Mouse (Mus musculus) kidney, embryonic 16.5 days (tissue): Measurements from ENCODE around the gene Nptx1. TPM values are rescaled to one million over a fixed set of nuclear protein-coding genes. Genes with fewer than 3 reads are reported as not detected.

ENCODE experiments used
- ATAC-seq: fragments of 200-750 bp; cut with Nextera tagmentation; 2 replicates; pipeline ENCODE4 v1.8.0; 2017; ENCODE audit warnings: moderate TSS enrichment; ENCODE audit not compliant: low FRiP score, low TSS enrichment
- H3K27ac ChIP-seq: fragments of 300-500 bp; sonication (generic); 2 replicates; pipeline ENCODE4 v1.5.1; 2014; ENCODE audit warnings: low read length
- H3K27me3 ChIP-seq: fragments of 300-500 bp; sonication (generic); 2 replicates; pipeline ENCODE4 v1.6.1; 2014; ENCODE audit warnings: low read length, control low read depth, mixed read lengths; ENCODE audit not compliant: insufficient read depth
- H3K36me3 ChIP-seq: fragments of 300-500 bp; sonication (generic); 2 replicates; pipeline ENCODE4 v1.6.1; 2014; ENCODE audit warnings: low read length, control low read depth, mixed read lengths; ENCODE audit not compliant: insufficient read depth
- H3K4me1 ChIP-seq: fragments of 300-500 bp; sonication (generic); 2 replicates; pipeline ENCODE4 v1.6.1; 2014; ENCODE audit warnings: low read length, control low read depth, mixed read lengths; ENCODE audit not compliant: insufficient read depth
- H3K4me2 ChIP-seq: fragments of 300-500 bp; sonication (generic); replicated peaks from 2 replicates; pipeline ENCODE4 v1.6.1; 2014; ENCODE audit warnings: low read depth, low read length
- H3K4me3 ChIP-seq: fragments of 300-500 bp; sonication (generic); 2 replicates; pipeline ENCODE4 v1.5.1; 2014; ENCODE audit warnings: mild to moderate bottlenecking, low read length
- H3K9ac ChIP-seq: fragments of 300-500 bp; sonication (generic); replicated peaks from 2 replicates; pipeline ENCODE4 v1.6.1; 2014; ENCODE audit warnings: low read length
- H3K9me3 ChIP-seq: fragments of 300-500 bp; sonication (generic); 2 replicates; pipeline ENCODE4 v1.6.1; 2016; ENCODE audit warnings: low read length, control low read depth
- WGBS: fragments of 180-500 bp; shearing (Covaris S2); extraction: QIAGEN DNeasy Blood & Tissue Kit; methylation state at CpG from one replicate; pipeline ENCODE4 v1.1.7; 2014; 5-methylcytosine and 5-hydroxymethylcytosine counted together
- polyA plus RNA-seq: library from polyadenylated mRNA; unstranded; fragments of >200 nt; fragmentation: Nextera tagmentation; extraction: Ambion mirVana; gene quantifications from 2 replicates; pipeline ENCODE4 v1.2.1, GENCODE M21; 2015

Nptx1 gene
- polyA plus RNA-seq, 1 experiment from 2014 or later, result 0.54 TPM

DNA sequence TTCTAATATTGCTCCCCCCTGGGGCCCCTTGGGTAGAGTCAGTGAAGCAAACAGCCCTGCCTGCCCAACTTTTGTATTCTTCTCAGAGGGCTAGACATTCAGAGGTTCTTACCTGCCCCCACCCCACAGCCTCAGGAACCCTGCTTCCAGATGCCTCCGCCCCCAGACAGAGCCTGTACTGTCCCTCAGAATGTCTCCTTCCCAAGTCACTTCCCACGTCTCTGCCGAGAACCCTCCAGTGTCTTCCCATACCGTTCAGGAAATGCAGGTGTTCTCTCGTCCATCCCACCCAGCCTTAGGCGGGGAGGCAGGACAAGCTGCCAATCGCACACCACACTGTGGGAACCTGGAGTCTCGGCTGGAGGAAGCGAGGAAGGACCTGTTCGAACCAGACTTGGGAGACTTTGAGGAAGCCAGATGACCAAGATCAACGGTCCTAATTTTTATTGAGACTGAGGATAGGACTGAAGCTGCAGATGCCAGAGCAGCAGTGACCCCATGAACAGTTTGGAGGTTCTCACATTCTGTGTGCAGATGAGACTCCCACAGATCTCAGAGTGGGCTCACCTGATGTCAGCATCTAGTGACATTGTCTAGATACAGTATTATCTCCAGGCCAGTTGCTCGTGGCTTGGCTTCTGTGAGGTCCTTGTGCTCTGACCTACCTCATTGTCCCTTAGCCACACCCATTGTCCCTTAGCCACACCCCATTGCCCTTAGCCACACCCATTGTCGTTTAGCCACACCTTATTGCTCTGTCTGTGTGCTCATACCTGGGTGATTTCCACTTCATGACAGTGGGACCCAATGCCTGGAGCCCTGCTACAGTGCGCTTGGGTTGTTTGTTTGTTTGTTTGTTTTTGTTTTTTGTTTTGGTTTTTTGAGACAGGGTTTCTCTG is 21.2 kb downstream of the Nptx1 start:
- no peak overlapping the region for H3K9ac ChIP-seq
- H3K4me3 ChIP-seq, result no peak overlapping the region
- H3K36me3 ChIP-seq, result no peaks in the 10 kb centered on the region
- H3K4me2 ChIP-seq, result no peak overlapping the region
- no peaks in the 10 kb centered on the region for H3K27me3 ChIP-seq
- no peaks in the 10 kb centered on the region for H3K4me1 ChIP-seq
- H3K9me3 ChIP-seq, result no peaks in the 10 kb centered on the region; the same call in 1 of the 2 replicates
- no peak overlapping the region for H3K27ac ChIP-seq
- ATAC-seq, result no peak
- WGBS, result 81% methylated on average over 14 of the region's 14 CpGs

DNA sequence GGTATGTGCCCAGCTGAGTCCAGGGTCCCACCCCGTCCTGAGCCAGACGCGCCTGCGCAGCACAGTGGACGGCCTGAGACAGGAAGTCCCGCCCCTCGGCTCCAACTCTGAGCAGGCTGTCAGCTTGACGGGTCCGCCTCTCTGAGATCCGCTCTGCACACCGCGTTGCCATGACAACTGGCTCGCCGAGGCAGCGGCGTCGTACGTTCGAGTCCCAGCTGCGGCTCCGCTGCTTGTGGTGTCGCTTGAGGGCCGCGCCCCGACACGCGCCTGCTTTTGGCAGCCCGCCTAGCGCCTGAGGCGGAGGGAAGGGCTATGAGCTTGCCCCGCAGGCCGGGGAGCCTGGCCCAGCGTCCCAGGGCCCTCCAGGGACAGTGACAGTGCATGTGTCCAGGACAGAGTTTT is 23.0 kb downstream of the Nptx1 start:
- H3K36me3 ChIP-seq, result no peaks in the 10 kb centered on the region
- peak; percentile 98 for ATAC-seq
- no peaks in the 10 kb centered on the region for H3K27me3 ChIP-seq
- no peak overlapping the region for H3K27ac ChIP-seq
- H3K4me1 ChIP-seq, result no peaks in the 10 kb centered on the region
- H3K9ac ChIP-seq, result peak overlapping the region; percentile 66
- H3K4me2 ChIP-seq, result peak overlapping the region; percentile 63
- H3K9me3 ChIP-seq, result no peaks in the 10 kb centered on the region; the same call in 1 of the 2 replicates
- 3% methylated on average over 33 of the region's 33 CpGs for WGBS
- H3K4me3 ChIP-seq, result peak overlapping the region; percentile 52

DNA sequence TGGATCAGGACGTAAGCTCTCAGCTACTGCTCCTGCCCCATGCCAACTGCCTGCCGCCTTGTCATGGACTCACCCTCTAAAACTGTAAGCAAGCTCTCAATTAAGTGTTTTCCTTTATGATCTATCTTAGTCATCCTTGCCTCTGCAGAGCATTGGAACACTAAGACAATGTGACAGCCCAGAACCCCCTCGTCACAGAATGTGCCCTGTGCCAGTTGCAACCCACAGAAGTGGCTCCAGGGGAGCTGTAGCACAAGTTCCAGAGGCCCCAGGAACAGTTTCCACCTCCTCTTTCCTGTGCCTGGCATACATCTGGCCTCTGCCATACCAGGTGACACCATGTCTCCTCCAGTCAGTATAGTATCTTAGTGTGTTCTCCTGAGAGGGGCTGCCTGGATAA is 24.2 kb downstream of the Nptx1 start:
- no peak for ATAC-seq
- no peak overlapping the region for H3K9ac ChIP-seq
- no peak overlapping the region for H3K4me3 ChIP-seq
- no peaks in the 10 kb centered on the region; the same call in 1 of the 2 replicates for H3K9me3 ChIP-seq
- 89% methylated on average over 3 of the region's 3 CpGs for WGBS
- no peaks in the 10 kb centered on the region for H3K4me1 ChIP-seq
- H3K36me3 ChIP-seq, result no peaks in the 10 kb centered on the region
- no peak overlapping the region for H3K4me2 ChIP-seq
- no peak overlapping the region for H3K27ac ChIP-seq
- H3K27me3 ChIP-seq, result no peaks in the 10 kb centered on the region

DNA sequence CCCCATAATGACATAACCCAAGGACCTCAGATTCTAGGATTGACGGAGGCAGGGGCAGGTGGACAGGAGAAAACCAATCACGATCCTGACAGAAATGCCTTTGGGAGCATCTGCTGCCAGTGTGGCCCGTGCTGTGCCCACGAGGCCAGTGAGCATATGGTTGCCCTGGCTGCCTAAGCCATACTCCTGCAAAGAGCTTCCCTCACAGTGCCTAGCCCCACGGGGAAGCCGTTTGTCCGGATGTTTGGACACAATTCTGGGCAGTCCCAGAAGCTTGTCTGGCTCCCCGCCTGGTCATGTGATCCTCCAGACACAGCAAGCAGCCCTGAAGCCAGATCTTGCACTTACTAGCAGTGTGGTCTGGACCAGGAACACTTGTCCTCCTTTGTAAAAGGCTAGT is 24.8 kb downstream of the Nptx1 start:
- Histone ChIP-seq H3K27me3 (no peaks in the 10 kb centered on the region), H3K4me2 (no peak overlapping the region), H3K27ac (no peak overlapping the region), H3K4me3 (no peak overlapping the region), H3K4me1 (no peaks in the 10 kb centered on the region), H3K9me3 (no peaks in the 10 kb centered on the region; the same call in 1 of the 2 replicates), H3K36me3 (no peaks in the 10 kb centered on the region), H3K9ac (no peak overlapping the region)
- ATAC-seq, result no peak
- WGBS, result 78% methylated on average over 8 of the region's 8 CpGs

DNA sequence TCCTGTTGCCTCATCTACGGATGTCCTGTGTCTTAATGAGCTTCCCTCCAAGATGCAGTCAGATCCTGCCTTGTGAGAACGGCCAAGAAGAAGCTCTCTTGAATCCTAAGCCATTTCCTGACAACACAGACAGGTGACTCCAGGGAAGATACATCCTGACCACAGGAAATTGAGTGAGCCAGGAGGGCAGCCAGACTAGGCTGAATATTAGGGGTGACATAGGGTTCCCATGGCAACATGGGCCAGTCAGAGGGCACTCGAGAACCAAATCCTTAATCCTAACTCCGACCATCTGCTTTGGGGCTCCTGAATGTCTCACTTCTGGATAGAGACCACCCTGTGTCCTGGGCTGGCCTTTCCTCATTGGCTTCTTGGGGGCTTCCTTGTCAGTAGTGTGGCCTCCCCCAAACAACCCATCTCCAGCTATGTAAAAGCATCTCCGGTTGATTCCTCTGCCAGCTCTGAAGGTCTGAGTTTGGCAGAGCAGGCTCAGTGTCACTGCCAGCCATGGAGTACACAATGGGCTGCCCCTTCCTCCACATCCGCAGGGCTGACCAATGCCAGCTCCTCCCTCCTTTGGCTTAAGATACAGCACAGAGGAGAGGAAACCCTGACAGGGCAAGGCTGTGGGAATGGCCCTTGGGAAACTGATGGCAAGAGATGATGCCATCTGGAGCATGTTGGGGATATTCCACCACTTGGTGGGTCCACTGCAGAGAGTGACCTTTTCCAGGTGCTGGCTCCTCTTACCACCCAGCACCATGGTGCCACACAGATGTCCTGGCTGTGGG is 25.4 kb downstream of the Nptx1 start:
- 89% methylated on average over 6 of the region's 6 CpGs for WGBS

DNA sequence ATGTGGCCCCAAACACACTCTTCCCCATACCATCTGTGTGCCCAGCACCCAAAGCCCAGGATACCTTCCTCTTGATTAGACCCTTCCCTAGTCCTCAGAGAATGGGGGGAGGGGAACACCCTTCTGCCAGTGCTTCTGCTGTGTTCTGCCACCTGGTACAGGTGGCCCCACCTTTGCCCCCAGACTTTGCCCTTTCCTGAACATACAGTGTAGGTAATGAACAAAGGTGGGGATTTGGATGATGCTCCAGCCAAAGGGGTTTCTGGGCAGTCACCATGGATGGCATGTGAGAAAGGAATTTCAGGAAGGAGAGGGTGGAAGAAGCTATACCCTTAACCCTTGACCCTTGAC is 26.9 kb downstream of the Nptx1 start:
- ATAC-seq, result no peak
- Histone ChIP-seq H3K27ac (no peak overlapping the region), H3K9ac (no peak overlapping the region), H3K4me3 (no peak overlapping the region), H3K36me3 (no peaks in the 10 kb centered on the region), H3K4me1 (no peaks in the 10 kb centered on the region), H3K9me3 (no peaks in the 10 kb centered on the region; the same call in 1 of the 2 replicates), H3K4me2 (no peak overlapping the region), H3K27me3 (peaks cover 3% of the 10 kb centered on the region; the same call in 1 of the 2 replicates)

More for the DNA sequence above, 25.4 kb downstream of the Nptx1 start:
- Histone ChIP-seq H3K36me3 (no peaks in the 10 kb centered on the region), H3K4me2 (no peak overlapping the region), H3K9ac (no peak overlapping the region), H3K27me3 (no peaks in the 10 kb centered on the region), H3K9me3 (no peaks in the 10 kb centered on the region; the same call in 1 of the 2 replicates), H3K4me1 (no peaks in the 10 kb centered on the region), H3K27ac (no peak overlapping the region), H3K4me3 (no peak overlapping the region)
- ATAC-seq, result no peak

DNA sequence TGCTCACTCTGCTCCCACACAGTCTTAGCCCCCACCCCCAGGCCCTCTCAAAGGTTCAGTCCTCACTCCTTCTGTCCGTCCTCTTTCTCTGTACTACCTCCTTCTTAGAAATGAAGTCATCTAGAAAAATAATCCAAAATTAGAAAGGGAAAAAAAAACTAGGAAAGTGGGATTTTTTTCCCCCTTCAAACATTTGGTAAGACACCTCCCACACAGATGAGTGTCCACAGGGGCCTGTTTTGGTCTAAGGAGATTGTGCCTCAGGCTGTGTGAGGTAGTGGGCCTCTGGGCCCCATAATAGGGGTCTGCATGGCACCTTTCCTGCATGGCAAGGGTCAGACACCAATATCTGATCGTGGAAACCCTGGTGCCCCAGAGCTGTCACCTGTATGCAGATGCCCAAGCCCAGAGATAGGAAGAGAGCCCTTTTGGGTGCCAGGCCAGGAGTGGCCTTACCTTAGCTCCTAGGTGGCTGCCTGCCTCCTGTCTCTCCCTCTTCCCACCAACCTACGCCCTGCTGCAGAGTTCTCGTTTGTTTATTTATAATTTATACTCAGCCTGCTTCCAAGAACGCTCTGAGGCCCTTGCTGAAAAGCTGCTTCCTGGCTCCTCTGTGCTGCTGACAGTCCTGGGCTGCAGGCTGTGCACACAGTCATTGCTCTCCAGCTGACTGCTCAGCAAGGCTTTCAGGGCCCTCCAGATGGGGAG is 27.4 kb downstream of the Nptx1 start:
- H3K9me3 ChIP-seq, result no peaks in the 10 kb centered on the region; the same call in 1 of the 2 replicates
- no peak for ATAC-seq
- no peaks in the 10 kb centered on the region for H3K36me3 ChIP-seq
- H3K9ac ChIP-seq, result no peak overlapping the region
- H3K4me3 ChIP-seq, result no peak overlapping the region
- 57% methylated on average over 5 of the region's 5 CpGs for WGBS
- H3K27me3 ChIP-seq, result peaks cover 7% of the 10 kb centered on the region; the same call in 1 of the 2 replicates
- no peak overlapping the region for H3K27ac ChIP-seq
- no peak overlapping the region for H3K4me2 ChIP-seq
- peaks cover 4% of the 10 kb centered on the region; the same call in 1 of the 2 replicates for H3K4me1 ChIP-seq

DNA sequence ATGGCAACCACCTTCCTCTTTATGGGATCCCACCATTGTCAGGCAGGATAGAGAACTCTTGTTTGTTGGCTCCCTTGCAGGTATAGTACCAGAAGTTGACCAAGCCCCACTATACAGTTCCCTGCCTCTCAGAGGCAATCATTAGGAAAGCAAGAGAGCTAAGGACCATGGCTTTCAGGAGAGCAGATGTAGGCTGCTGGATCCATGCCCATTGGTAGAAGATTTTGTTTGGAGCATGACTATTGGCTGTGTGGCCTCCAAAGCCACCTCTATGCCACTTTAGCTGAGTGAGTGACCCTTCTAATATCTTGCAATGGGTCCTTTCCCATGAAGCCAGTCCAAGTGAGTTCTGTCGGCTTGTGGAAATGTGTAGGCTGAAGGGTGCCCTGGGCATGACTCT is 28.2 kb downstream of the Nptx1 start:
- peaks cover 8% of the 10 kb centered on the region for H3K4me1 ChIP-seq
- whole genome bisulfite sequencing, result 89% methylated on average over 1 of the region's 1 CpGs
- no peak overlapping the region for H3K4me3 ChIP-seq
- no peaks in the 10 kb centered on the region; the same call in 1 of the 2 replicates for H3K9me3 ChIP-seq
- no peak overlapping the region for H3K27ac ChIP-seq
- no peak overlapping the region for H3K4me2 ChIP-seq
- H3K36me3 ChIP-seq, result no peaks in the 10 kb centered on the region
- no peak overlapping the region for H3K9ac ChIP-seq
- no peak for ATAC-seq
- H3K27me3 ChIP-seq, result peaks cover 7% of the 10 kb centered on the region; the same call in 1 of the 2 replicates

DNA sequence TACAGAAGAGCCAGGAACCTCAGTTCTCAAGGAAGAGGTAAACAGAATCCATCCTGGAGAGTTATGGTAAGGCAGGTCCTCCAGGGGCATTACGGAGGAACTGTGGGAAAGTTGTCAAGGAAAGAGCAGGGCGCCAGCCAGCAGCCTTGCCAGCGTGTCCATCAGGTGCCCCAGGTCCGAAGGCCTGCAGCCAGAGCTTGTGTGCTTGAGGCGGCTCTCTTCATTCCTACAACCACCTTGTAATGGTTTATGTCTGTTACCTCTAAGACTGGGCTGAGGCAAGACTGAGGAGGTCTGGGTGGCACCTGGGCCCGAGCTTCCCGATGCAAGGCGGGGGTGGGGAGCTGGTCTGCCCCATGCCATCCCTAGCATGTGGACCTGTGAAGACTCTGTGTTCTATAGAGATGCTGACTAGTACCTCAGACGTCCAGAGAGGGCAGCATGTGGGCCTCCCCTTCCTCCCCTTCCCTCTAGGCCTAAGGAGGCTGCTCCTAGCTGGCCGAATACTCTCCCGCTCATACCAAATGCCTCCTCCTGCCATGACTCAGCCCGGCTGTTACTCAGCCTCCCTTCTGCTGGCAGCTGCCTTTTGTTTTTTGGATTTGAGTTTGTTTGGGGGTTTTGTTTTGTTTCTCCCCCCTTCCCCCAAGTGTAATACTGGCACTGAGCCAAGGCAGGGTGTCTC is 30.7 kb downstream of the Nptx1 start:
- Histone ChIP-seq H3K4me2 (no peak overlapping the region), H3K27ac (no peak overlapping the region), H3K9me3 (no peaks in the 10 kb centered on the region; the same call in 1 of the 2 replicates), H3K4me1 (peaks cover 8% of the 10 kb centered on the region), H3K9ac (no peak overlapping the region), H3K4me3 (no peak overlapping the region), H3K36me3 (no peaks in the 10 kb centered on the region), H3K27me3 (peaks cover 7% of the 10 kb centered on the region; the same call in 1 of the 2 replicates)
- ATAC-seq, result peak; percentile 43; the same call in 1 of the 2 replicates
- 62% methylated on average over 12 of the region's 12 CpGs for WGBS
